Mouse (Mus musculus) forebrain, embryonic 15.5 days (tissue): ENCODE results near the gene Hist1h2ab. TPM values are rescaled to one million over a fixed set of nuclear protein-coding genes. Genes with fewer than 3 reads are reported as not detected.
A peak's percentile ranks its signal among the peaks of the same experiment; 100 is the strongest.
"Not testable (repeated sequence)": the region's sequence is repeated elsewhere in the genome, so short reads cannot be mapped to it uniquely, and the experiment has no call there.

Source experiments
- ATAC-seq: fragments of 200-750 bp; cut with Nextera tagmentation; replicated peaks from 2 replicates; pipeline ENCODE4 v1.8.0; 2017; ENCODE audit warnings: mild to moderate bottlenecking, moderate TSS enrichment, moderate library complexity
- H3K27ac ChIP-seq: fragments of 300-500 bp; sonication (generic); replicated peaks from 2 replicates; pipeline ENCODE4 v1.5.1; 2015; ENCODE audit warnings: mild to moderate bottlenecking, inconsistent platforms
- H3K27me3 ChIP-seq: fragments of 300-500 bp; sonication (generic); 2 replicates; pipeline ENCODE4 v1.6.1; 2015; ENCODE audit warnings: inconsistent platforms
- H3K36me3 ChIP-seq: fragments of 300-500 bp; sonication (generic); 2 replicates; pipeline ENCODE4 v1.6.1; 2015; ENCODE audit warnings: mild to moderate bottlenecking, inconsistent platforms
- H3K4me1 ChIP-seq: fragments of 300-500 bp; sonication (generic); 2 replicates; pipeline ENCODE4 v1.6.1; 2015; ENCODE audit warnings: inconsistent platforms
- H3K4me2 ChIP-seq: fragments of 300-500 bp; sonication (generic); replicated peaks from 2 replicates; pipeline ENCODE4 v1.6.1; 2015; ENCODE audit warnings: mild to moderate bottlenecking, inconsistent platforms
- H3K4me3 ChIP-seq: fragments of 300-500 bp; sonication (generic); 2 replicates; pipeline ENCODE4 v1.5.1; 2015; ENCODE audit warnings: mild to moderate bottlenecking, inconsistent platforms
- H3K9ac ChIP-seq: fragments of 300-500 bp; sonication (generic); replicated peaks from 2 replicates; pipeline ENCODE4 v1.6.1; 2015; ENCODE audit warnings: mild to moderate bottlenecking, inconsistent platforms
- H3K9me3 ChIP-seq: fragments of 300-500 bp; sonication (generic); 2 replicates; pipeline ENCODE4 v1.6.1; 2016; ENCODE audit warnings: inconsistent platforms
- WGBS: fragments of 180-500 bp; shearing (Covaris S2); methylation state at CpG from one replicate; pipeline ENCODE4 v1.1.7; 2015; ENCODE audit warnings: mixed read lengths; 5-methylcytosine and 5-hydroxymethylcytosine counted together
- polyA plus RNA-seq: library from polyadenylated mRNA; unstranded; fragments of >200 nt; fragmentation: Nextera tagmentation; extraction: Ambion mirVana; gene quantifications from 2 replicates; pipeline ENCODE4 v1.2.1, GENCODE M21; 2015

Gene Hist1h2ab
- polyA plus RNA-seq, 1 experiment from 2014 or later = 26.0 TPM

GRCm38 (mm10) chr13:23759251-23759771 lies 8.4 kb downstream of the Hist1h2ab start:
- Histone ChIP-seq H3K9me3 (no peaks in the 10 kb centered on the region), H3K36me3 (no peaks in the 10 kb centered on the region), H3K4me1 (peaks cover 45% of the 10 kb centered on the region), H3K4me2 (no peak overlapping the region), H3K4me3 (no peak overlapping the region), H3K9ac (no peak overlapping the region), H3K27me3 (no peaks in the 10 kb centered on the region), H3K27ac (no peak overlapping the region)
- 76% methylated on average over 3 of the region's 3 CpGs for WGBS
- ATAC-seq = no peak

DNA sequence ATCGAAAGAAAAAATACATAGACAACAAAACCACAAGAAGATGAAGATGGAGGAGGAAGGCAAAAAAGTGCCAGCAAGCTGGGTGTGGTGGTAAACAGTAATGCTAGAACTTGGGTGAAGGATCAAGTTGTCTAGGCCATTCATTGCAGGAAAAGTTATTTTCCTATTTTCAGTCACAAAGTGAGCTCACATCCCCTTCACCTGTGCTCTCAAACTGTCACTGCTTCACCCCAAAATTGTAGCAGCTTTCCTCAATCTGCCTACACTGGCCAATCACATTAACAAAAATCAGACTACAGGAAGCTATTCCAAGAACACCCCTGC lies 9.0 kb downstream of the Hist1h2ab start:
- H3K9me3 ChIP-seq = no peaks in the 10 kb centered on the region
- H3K4me3 ChIP-seq = peak overlapping the region; percentile 58
- ATAC-seq = no peak
- H3K4me2 ChIP-seq = peak overlapping the region; percentile 81
- no peak overlapping the region for H3K9ac ChIP-seq
- no peaks in the 10 kb centered on the region for H3K36me3 ChIP-seq
- peak overlapping the region; percentile 92 for H3K27ac ChIP-seq
- whole genome bisulfite sequencing = 74% methylated on average over 1 of the region's 1 CpGs
- H3K4me1 ChIP-seq = peaks cover 48% of the 10 kb centered on the region
- H3K27me3 ChIP-seq = no peaks in the 10 kb centered on the region

DNA sequence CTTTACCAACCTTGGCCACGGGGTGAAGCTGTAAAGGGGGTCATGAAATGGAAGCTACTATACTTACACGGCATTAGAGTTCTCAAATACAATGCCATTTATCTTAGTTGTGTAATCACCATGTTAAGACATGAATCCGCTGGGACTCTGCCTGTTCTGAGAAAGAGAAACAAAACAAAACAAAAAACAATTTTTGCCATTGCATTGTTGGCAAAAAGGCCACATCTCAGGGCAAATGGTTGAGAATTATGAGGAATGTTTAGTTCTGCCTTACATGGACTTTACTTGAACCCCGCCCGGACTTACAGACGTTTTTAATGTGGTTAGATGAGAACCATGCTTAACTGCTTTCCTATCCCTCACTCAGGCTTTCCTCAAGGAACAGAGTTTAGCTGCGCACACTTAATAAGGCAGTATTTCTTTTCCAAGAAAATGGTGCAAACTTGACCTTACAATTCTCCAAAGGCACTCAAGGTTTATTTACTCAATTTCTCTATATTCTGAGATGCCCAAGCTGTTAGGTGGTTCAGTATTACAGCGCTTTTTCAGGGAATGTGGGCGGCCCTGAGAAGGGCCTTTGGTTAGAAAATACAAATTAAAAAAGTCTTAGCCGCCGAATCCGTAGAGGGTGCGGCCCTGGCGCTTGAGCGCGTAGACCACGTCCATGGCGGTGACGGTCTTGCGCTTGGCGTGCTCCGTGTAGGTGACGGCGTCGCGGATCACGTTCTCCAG lies 9.5 kb downstream of the Hist1h2ab start:
- Histone ChIP-seq H3K4me3 (peak overlapping the region; percentile 58), H3K27ac (peak overlapping the region; percentile 92), H3K4me1 (peaks cover 48% of the 10 kb centered on the region), H3K27me3 (no peaks in the 10 kb centered on the region), H3K36me3 (no peaks in the 10 kb centered on the region), H3K4me2 (peak overlapping the region; percentile 81), H3K9ac (peak overlapping the region; percentile 53), H3K9me3 (no peaks in the 10 kb centered on the region)
- WGBS = 2% methylated on average over 22 of the region's 27 CpGs
- ATAC-seq = peak; percentile 12

DNA sequence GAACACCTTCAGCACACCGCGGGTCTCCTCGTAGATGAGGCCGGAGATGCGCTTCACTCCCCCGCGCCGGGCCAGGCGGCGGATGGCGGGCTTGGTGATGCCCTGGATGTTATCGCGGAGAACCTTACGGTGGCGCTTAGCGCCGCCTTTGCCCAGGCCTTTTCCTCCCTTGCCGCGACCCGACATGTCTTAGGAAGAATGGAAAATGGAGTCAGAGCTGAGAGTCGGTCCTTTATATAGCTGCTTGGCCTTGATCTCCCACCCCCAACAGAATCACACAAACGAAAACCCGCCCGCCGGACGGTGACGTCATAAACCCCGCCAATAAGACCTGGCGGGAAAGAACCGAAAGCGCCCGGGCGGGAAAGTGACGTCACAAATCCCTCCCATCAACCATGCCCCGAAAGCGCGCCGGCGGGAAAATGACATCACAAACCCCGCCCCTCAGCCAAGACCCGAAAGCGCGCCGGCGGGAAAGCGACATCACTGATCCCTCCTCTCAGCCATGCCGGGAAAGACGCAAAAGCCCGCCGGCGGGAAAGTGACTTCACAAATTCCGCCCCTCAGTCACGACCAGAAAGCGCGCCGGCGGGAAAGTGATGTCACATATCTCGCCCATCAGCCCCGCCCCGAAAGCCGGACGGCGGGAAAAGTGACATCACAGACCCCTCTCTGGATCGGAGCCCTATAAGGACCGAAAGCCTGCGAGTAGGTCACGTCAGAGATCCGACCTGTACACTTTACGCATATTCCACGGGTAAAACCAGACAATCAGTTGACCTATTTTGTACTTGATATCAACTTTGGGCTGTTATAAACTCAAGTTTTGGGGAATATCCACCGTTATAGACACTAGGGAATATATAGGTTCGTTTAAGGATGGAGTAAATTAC lies 10.3 kb downstream of the Hist1h2ab start, which contains the start of gene Hist1h4a:
Gene Hist1h4a, minus strand, starts transcription at position 259 of the 893 bp plus-strand sequence.
- Histone ChIP-seq H3K4me1 (peaks cover 45% of the 10 kb centered on the region), H3K27me3 (no peaks in the 10 kb centered on the region), H3K36me3 (no peaks in the 10 kb centered on the region), H3K9ac (peak within 1 kb of the TSS; percentile 53), H3K4me3 (peak within 1 kb of the TSS; percentile 58), H3K9me3 (no peaks in the 10 kb centered on the region), H3K27ac (peak within 1 kb of the TSS; percentile 92), H3K4me2 (peak within 1 kb of the TSS; percentile 81)
- under 1% methylated on average over 70 of the region's 72 CpGs for WGBS
- ATAC-seq = peak; percentile 71

- peak; percentile 72 for ATAC-seq
- Histone ChIP-seq H3K4me3 (peak within 1 kb of the TSS; percentile 58), H3K4me2 (peak within 1 kb of the TSS; percentile 81), H3K9ac (peak within 1 kb of the TSS; percentile 72), H3K4me1 (peaks cover 45% of the 10 kb centered on the region), H3K27ac (peak within 1 kb of the TSS; percentile 92)
- not testable (repeated sequence) for H3K36me3 ChIP-seq, H3K9me3 ChIP-seq, H3K27me3 ChIP-seq
- under 1% methylated on average over 42 of the region's 52 CpGs for WGBS
Measured at GRCm38 (mm10) chr13:23761871-23762821, 11.2 kb downstream of the Hist1h2ab start, which contains the start of gene Hist1h3a. Gene Hist1h3a (minus strand): TSS chr13:23762386.

GRCm38 (mm10) chr13:23763242-23763585 lies 12.3 kb downstream of the Hist1h2ab start:
- Histone ChIP-seq H3K9me3 (no peaks in the 10 kb centered on the region), H3K9ac (peak overlapping the region; percentile 72), H3K36me3 (no peaks in the 10 kb centered on the region), H3K4me1 (peaks cover 36% of the 10 kb centered on the region), H3K4me2 (peak overlapping the region; percentile 81), H3K27me3 (no peaks in the 10 kb centered on the region), H3K27ac (peak overlapping the region; percentile 92), H3K4me3 (peak overlapping the region; percentile 58)
- under 1% methylated on average over 10 of the region's 10 CpGs for WGBS
- ATAC-seq = no peak

DNA sequence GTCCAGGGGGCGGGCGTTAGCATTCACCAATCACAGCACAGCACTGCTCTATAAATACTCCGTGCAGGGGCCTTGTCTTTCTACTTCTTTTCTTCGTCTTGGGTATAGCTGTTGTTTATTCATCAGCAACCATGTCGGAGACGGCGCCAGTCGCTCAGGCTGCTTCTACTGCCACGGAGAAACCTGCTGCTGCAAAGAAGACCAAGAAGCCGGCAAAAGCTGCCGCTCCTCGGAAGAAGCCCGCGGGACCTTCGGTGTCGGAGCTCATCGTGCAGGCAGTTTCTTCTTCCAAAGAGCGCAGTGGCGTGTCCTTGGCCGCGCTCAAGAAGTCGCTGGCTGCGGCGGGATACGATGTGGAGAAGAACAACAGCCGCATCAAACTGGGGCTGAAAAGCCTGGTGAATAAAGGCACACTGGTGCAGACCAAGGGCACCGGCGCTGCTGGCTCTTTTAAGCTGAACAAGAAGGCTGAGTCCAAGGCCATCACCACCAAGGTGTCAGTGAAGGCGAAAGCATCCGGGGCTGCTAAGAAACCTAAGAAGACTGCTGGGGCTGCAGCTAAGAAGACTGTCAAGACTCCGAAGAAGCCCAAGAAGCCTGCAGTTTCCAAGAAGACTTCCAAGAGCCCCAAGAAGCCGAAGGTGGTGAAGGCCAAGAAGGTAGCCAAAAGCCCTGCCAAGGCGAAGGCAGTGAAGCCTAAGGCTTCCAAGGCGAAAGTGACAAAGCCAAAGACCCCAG lies 12.8 kb downstream of the Hist1h2ab start, which contains the start of gene Hist1h1a:
Gene Hist1h1a, plus strand, starts transcription at position 81 of the 738 bp plus-strand sequence.
- Histone ChIP-seq H3K27ac (peak within 1 kb of the TSS; percentile 92), H3K4me3 (peak within 1 kb of the TSS; percentile 58), H3K4me2 (peak within 1 kb of the TSS; percentile 81), H3K9ac (peak within 1 kb of the TSS; percentile 72), H3K4me1 (peaks cover 36% of the 10 kb centered on the region), H3K9me3 (no peaks in the 10 kb centered on the region), H3K27me3 (no peaks in the 10 kb centered on the region), H3K36me3 (no peaks in the 10 kb centered on the region)
- 2% methylated on average over 34 of the region's 34 CpGs for WGBS
- ATAC-seq = peak; percentile 72

GRCm38 (mm10) chr13:23764324-23765171 lies 13.6 kb downstream of the Hist1h2ab start:
- Histone ChIP-seq H3K4me1 (peaks cover 36% of the 10 kb centered on the region), H3K27me3 (no peaks in the 10 kb centered on the region), H3K27ac (peak overlapping the region; percentile 92), H3K36me3 (no peaks in the 10 kb centered on the region), H3K4me3 (peak overlapping the region; percentile 58), H3K9ac (peak overlapping the region; percentile 72), H3K9me3 (no peaks in the 10 kb centered on the region), H3K4me2 (peak overlapping the region; percentile 81)
- 31% methylated on average over 12 of the region's 12 CpGs for WGBS
- ATAC-seq = no peak

- WGBS = 77% methylated on average over 1 of the region's 1 CpGs
- ATAC-seq = no peak
Measured at GRCm38 (mm10) chr13:23765172-23765513, 14.2 kb downstream of the Hist1h2ab start.

DNA sequence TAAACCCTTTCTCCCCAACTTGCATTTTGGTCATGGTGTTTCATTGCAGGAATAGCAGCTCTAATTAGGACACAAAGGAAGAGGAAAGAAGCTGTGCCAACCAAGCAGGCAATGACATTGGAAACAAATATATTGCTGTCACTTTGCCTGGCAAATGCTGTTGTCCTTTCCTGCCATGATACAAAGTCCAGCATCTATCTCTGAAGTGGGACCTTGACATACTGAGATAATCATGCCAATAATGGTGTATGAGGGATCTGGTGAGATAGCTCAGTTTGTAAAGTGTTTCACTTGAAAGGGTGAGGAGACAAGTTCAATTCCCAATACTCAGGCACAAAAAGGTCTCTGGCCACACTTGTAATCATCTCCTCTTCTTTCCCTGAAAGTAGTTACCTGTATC lies 15.8 kb downstream of the Hist1h2ab start:
- no peak overlapping the region for H3K4me3 ChIP-seq
- ATAC-seq = no peak
- no peak overlapping the region for H3K27ac ChIP-seq
- no peak overlapping the region for H3K4me2 ChIP-seq
- H3K4me1 ChIP-seq = peaks cover 21% of the 10 kb centered on the region
- no peaks in the 10 kb centered on the region for H3K27me3 ChIP-seq
- H3K9ac ChIP-seq = no peak overlapping the region
- H3K36me3 ChIP-seq = no peaks in the 10 kb centered on the region
- no peaks in the 10 kb centered on the region for H3K9me3 ChIP-seq

More at GRCm38 (mm10) chr13:23765172-23765513, 14.2 kb downstream of the Hist1h2ab start:
- H3K9me3 ChIP-seq = no peaks in the 10 kb centered on the region
- no peak overlapping the region for H3K4me2 ChIP-seq
- H3K36me3 ChIP-seq = no peaks in the 10 kb centered on the region
- H3K27me3 ChIP-seq = no peaks in the 10 kb centered on the region
- H3K9ac ChIP-seq = no peak overlapping the region
- H3K27ac ChIP-seq = no peak overlapping the region
- peaks cover 31% of the 10 kb centered on the region for H3K4me1 ChIP-seq
- no peak overlapping the region for H3K4me3 ChIP-seq
